Mouse (Mus musculus) midbrain, embryonic 15.5 days (tissue): ENCODE measurements around the gene Olfr487. TPM values are rescaled to one million over a fixed set of nuclear protein-coding genes. Genes with fewer than 3 reads are reported as not detected.
"Not testable (repeated sequence)": the region's sequence is repeated elsewhere in the genome, so short reads cannot be mapped to it uniquely, and the experiment has no call there.

Experiments
- ATAC-seq: fragments of 200-750 bp; cut with Nextera tagmentation; replicated peaks from 2 replicates; pipeline ENCODE4 v1.8.0; 2017; ENCODE audit warnings: moderate TSS enrichment
- H3K27ac ChIP-seq: fragments of 300-500 bp; sonication (generic); 2 replicates; pipeline ENCODE4 v1.5.1; 2015; ENCODE audit warnings: mild to moderate bottlenecking, inconsistent platforms
- H3K27me3 ChIP-seq: fragments of 300-500 bp; sonication (generic); replicated peaks from 2 replicates; pipeline ENCODE4 v1.6.1; 2015; ENCODE audit warnings: inconsistent platforms
- H3K36me3 ChIP-seq: fragments of 300-500 bp; sonication (generic); replicated peaks from 2 replicates; pipeline ENCODE4 v1.6.1; 2015; ENCODE audit warnings: inconsistent platforms
- H3K4me1 ChIP-seq: fragments of 300-500 bp; sonication (generic); 2 replicates; pipeline ENCODE4 v1.6.1; 2015; ENCODE audit warnings: inconsistent platforms
- H3K4me2 ChIP-seq: fragments of 300-500 bp; sonication (generic); 2 replicates; pipeline ENCODE4 v1.6.1; 2015; ENCODE audit warnings: inconsistent platforms, mild to moderate bottlenecking, moderate library complexity
- H3K4me3 ChIP-seq: fragments of 300-500 bp; sonication (generic); 2 replicates; pipeline ENCODE4 v1.5.1; 2015; ENCODE audit warnings: mild to moderate bottlenecking, inconsistent platforms
- H3K9ac ChIP-seq: fragments of 300-500 bp; sonication (generic); 2 replicates; pipeline ENCODE4 v1.6.1; 2015; ENCODE audit warnings: mild to moderate bottlenecking, inconsistent platforms
- H3K9me3 ChIP-seq: fragments of 300-500 bp; sonication (generic); 2 replicates; pipeline ENCODE4 v1.6.1; 2016; ENCODE audit warnings: inconsistent platforms
- WGBS: fragments of 180-500 bp; shearing (Covaris S2); methylation state at CpG from one replicate; pipeline ENCODE4 v1.1.7; 2015; ENCODE audit warnings: mixed read lengths; 5-methylcytosine and 5-hydroxymethylcytosine counted together
- polyA plus RNA-seq: library from polyadenylated mRNA; unstranded; fragments of >200 nt; fragmentation: Nextera tagmentation; extraction: Ambion mirVana; gene quantifications from 2 replicates; pipeline ENCODE4 v1.2.1, GENCODE M21; 2015

Olfr487 gene
- polyA plus RNA-seq = not detected in 2 replicates

- not testable (repeated sequence) for H3K27ac ChIP-seq, H3K4me1 ChIP-seq
Observed at GRCm38 (mm10) chr7:108214536-108214935, at the start of gene Olfr487. TSS of gene Olfr487 (minus strand) at chr7:108214636.

GRCm38 (mm10) chr7:108258247-108258646, 43.8 kb upstream of the Olfr487 start, which contains the start of gene Olfr488:
TSS of gene Olfr488 (minus strand) at chr7:108258347.
- Histone ChIP-seq H3K4me1 (no peaks in the 10 kb centered on the region), H3K27me3 (no peaks in the 10 kb centered on the region), H3K4me3 (no peak within 1 kb of the TSS), H3K9ac (no peak within 1 kb of the TSS), H3K27ac (no peak within 1 kb of the TSS), H3K4me2 (no peak within 1 kb of the TSS), H3K9me3 (no peaks in the 10 kb centered on the region), H3K36me3 (no peaks in the 10 kb centered on the region)
- no peak for ATAC-seq

More at GRCm38 (mm10) chr7:108214536-108214935, at the start of gene Olfr487:
- H3K9me3 ChIP-seq, H3K27me3 ChIP-seq, H3K4me3 ChIP-seq, H3K9ac ChIP-seq, H3K36me3 ChIP-seq, ATAC-seq, H3K4me2 ChIP-seq: not testable (repeated sequence)

GRCm38 (mm10) chr7:108233551-108233950, 19.1 kb upstream of the Olfr487 start:
- 76% methylated on average over 3 of the region's 3 CpGs for WGBS
- no peak for ATAC-seq
- no peak overlapping the region for H3K9ac ChIP-seq
- H3K4me2 ChIP-seq = no peak overlapping the region
- no peaks in the 10 kb centered on the region for H3K4me1 ChIP-seq
- no peaks in the 10 kb centered on the region for H3K36me3 ChIP-seq
- no peaks in the 10 kb centered on the region for H3K27me3 ChIP-seq
- no peaks in the 10 kb centered on the region for H3K9me3 ChIP-seq
- H3K27ac ChIP-seq = no peak overlapping the region
- no peak overlapping the region for H3K4me3 ChIP-seq

- no peak overlapping the region for H3K4me3 ChIP-seq
- H3K27ac ChIP-seq = no peak overlapping the region
- H3K4me2 ChIP-seq = no peak overlapping the region
- no peak for ATAC-seq
- H3K4me1 ChIP-seq = no peaks in the 10 kb centered on the region
- H3K9ac ChIP-seq = no peak overlapping the region
- H3K36me3 ChIP-seq = no peaks in the 10 kb centered on the region
- H3K9me3 ChIP-seq = no peaks in the 10 kb centered on the region
- H3K27me3 ChIP-seq = no peaks in the 10 kb centered on the region
- 58% methylated on average over 6 of the region's 6 CpGs for WGBS
Observed at GRCm38 (mm10) chr7:108196938-108197337, 17.5 kb downstream of the Olfr487 start.

- 51% methylated on average over 3 of the region's 3 CpGs for WGBS
Observed at GRCm38 (mm10) chr7:108196337-108196736, 18.1 kb downstream of the Olfr487 start.

GRCm38 (mm10) chr7:108192714-108193113, 21.7 kb downstream of the Olfr487 start:
- H3K4me1 ChIP-seq, H3K9me3 ChIP-seq, H3K36me3 ChIP-seq, H3K9ac ChIP-seq, H3K27me3 ChIP-seq, H3K4me3 ChIP-seq, H3K4me2 ChIP-seq, ATAC-seq, H3K27ac ChIP-seq: not testable (repeated sequence)
- WGBS = 42% methylated on average over 1 of the region's 1 CpGs

More at GRCm38 (mm10) chr7:108196337-108196736, 18.1 kb downstream of the Olfr487 start:
- not testable (repeated sequence) for H3K27ac ChIP-seq, H3K4me3 ChIP-seq, H3K36me3 ChIP-seq, H3K27me3 ChIP-seq, H3K9me3 ChIP-seq, ATAC-seq, H3K9ac ChIP-seq, H3K4me2 ChIP-seq, H3K4me1 ChIP-seq

GRCm38 (mm10) chr7:108191196-108191595, 23.2 kb downstream of the Olfr487 start:
- H3K9ac ChIP-seq, H3K36me3 ChIP-seq, ATAC-seq, H3K27ac ChIP-seq, H3K9me3 ChIP-seq, H3K4me1 ChIP-seq, H3K4me3 ChIP-seq, H3K4me2 ChIP-seq, H3K27me3 ChIP-seq: not testable (repeated sequence)
- 33% methylated on average over 2 of the region's 2 CpGs for WGBS

- H3K27ac ChIP-seq, H3K9me3 ChIP-seq, H3K9ac ChIP-seq, H3K4me2 ChIP-seq, ATAC-seq, H3K4me3 ChIP-seq, H3K36me3 ChIP-seq, H3K4me1 ChIP-seq, H3K27me3 ChIP-seq: not testable (repeated sequence)
- 83% methylated on average over 2 of the region's 2 CpGs for WGBS
Observed at GRCm38 (mm10) chr7:108185237-108185636, 29.2 kb downstream of the Olfr487 start.

- H3K4me3 ChIP-seq, H3K4me1 ChIP-seq, H3K36me3 ChIP-seq, H3K4me2 ChIP-seq, H3K27me3 ChIP-seq, H3K9me3 ChIP-seq, H3K9ac ChIP-seq, H3K27ac ChIP-seq, ATAC-seq: not testable (repeated sequence)
- 79% methylated on average over 3 of the region's 3 CpGs for WGBS
Observed at GRCm38 (mm10) chr7:108184401-108184800, 30.0 kb downstream of the Olfr487 start.

GRCm38 (mm10) chr7:108172642-108173041, 41.8 kb downstream of the Olfr487 start, which contains the start of gene Olfr486:
TSS of gene Olfr486 (minus strand) at chr7:108172742.
- not testable (repeated sequence) for H3K4me3 ChIP-seq, H3K4me1 ChIP-seq, H3K4me2 ChIP-seq, ATAC-seq, H3K9ac ChIP-seq, H3K27ac ChIP-seq, H3K36me3 ChIP-seq, H3K9me3 ChIP-seq, H3K27me3 ChIP-seq
- 96% methylated on average over 1 of the region's 1 CpGs for WGBS

- Histone ChIP-seq H3K36me3 (no peaks in the 10 kb centered on the region), H3K9me3 (no peaks in the 10 kb centered on the region), H3K4me3 (no peak within 1 kb of the TSS), H3K27ac (no peak within 1 kb of the TSS), H3K9ac (no peak within 1 kb of the TSS), H3K4me2 (no peak within 1 kb of the TSS), H3K4me1 (no peaks in the 10 kb centered on the region), H3K27me3 (no peaks in the 10 kb centered on the region)
- ATAC-seq = no peak
Observed at GRCm38 (mm10) chr7:108159771-108160170, 54.7 kb downstream of the Olfr487 start, which contains the start of gene Olfr485. TSS of gene Olfr485 (minus strand) at chr7:108159871.
